Mouse (Mus musculus) spleen, adult 10 weeks (tissue): Measurements from ENCODE around the gene Olfr58. TPM values are rescaled to one million over a fixed set of nuclear protein-coding genes. Genes with fewer than 3 reads are reported as not detected.

Experiments used
- polyA plus RNA-seq: library from polyadenylated mRNA; stranded (reverse); fragments of 350-450 nt; fragmentation: Illumina TruSeq; extraction: RNeasy Lipid Tissue Mini Kit (QIAGEN cat#74804); gene quantifications from one replicate; pipeline ENCODE4 v1.2.3, GENCODE M21; 2015; ENCODE audit warnings: low replicate concordance; ENCODE audit not compliant: insufficient read depth

The Olfr58 gene
- not detected for polyA plus RNA-seq

DNA sequence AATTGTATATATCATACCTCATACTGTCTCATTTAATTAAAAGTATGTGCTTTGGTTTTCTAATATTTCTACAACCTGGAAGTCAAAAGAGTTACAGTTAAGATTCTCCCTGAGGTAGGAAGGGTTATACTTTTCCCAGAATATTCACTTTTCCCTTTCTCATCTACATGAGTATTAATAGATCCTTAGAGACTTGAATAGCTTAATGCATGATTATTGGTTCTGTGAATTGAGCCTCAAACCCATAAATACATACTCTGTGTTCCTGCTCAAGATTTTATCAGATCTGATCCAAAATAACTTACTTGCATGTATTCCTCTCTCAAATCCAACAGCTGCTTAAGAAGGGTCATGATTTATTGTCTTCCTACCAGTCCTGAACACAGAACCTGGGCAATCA lies at the start of gene Olfr58:
Gene Olfr58, plus strand, starts transcription at position 301 of the 400 bp plus-strand sequence.

DNA sequence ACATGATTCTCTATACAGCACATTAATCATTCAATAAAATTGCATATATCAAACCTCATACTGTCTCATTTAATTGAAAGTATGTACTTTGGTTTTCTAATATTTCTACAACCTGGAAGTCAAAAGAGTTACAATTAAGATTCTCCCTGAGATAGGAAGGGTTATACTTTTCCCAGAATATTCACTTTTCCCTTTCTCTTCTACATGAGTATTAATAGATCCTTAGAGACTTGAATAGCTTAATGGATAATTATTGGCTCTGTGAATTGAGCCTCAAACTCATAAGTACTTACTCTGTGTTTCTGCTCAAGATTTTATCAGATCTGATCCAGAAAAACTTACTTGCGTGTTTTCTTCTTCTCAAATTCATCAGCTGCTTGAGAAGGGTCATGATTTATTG lies 24.5 kb downstream of the Olfr58 start, which contains the start of gene Olfr859:
Gene Olfr859, plus strand, starts transcription at position 301 of the 400 bp plus-strand sequence.

Other genes with a start within 250 kb of the Olfr58 start
- not detected for gene Olfr853, start 239.2 kb upstream of the Olfr58 start, polyA plus RNA-seq
- not detected for gene Olfr854, start 212.9 kb upstream of the Olfr58 start, polyA plus RNA-seq
- not detected for gene Olfr855, start 197.7 kb upstream of the Olfr58 start, polyA plus RNA-seq
- gene Zfp317, start 158.2 kb upstream of the Olfr58 start, polyA plus RNA-seq = 51.6 TPM
- gene Olfr857, start 70.8 kb upstream of the Olfr58 start, polyA plus RNA-seq = not detected
- gene Olfr859, start 24.6 kb downstream of the Olfr58 start, polyA plus RNA-seq = not detected
- not detected for gene Olfr860, start 69.5 kb downstream of the Olfr58 start, polyA plus RNA-seq
- not detected for gene Olfr862, start 107.7 kb downstream of the Olfr58 start, polyA plus RNA-seq
- gene Olfr77, start 136.6 kb downstream of the Olfr58 start, polyA plus RNA-seq = not detected
- gene Olfr866, start 247.8 kb downstream of the Olfr58 start, polyA plus RNA-seq = not detected